ENCODE assay signal across 8 mouse cellular contexts in the genomic region with DNA sequence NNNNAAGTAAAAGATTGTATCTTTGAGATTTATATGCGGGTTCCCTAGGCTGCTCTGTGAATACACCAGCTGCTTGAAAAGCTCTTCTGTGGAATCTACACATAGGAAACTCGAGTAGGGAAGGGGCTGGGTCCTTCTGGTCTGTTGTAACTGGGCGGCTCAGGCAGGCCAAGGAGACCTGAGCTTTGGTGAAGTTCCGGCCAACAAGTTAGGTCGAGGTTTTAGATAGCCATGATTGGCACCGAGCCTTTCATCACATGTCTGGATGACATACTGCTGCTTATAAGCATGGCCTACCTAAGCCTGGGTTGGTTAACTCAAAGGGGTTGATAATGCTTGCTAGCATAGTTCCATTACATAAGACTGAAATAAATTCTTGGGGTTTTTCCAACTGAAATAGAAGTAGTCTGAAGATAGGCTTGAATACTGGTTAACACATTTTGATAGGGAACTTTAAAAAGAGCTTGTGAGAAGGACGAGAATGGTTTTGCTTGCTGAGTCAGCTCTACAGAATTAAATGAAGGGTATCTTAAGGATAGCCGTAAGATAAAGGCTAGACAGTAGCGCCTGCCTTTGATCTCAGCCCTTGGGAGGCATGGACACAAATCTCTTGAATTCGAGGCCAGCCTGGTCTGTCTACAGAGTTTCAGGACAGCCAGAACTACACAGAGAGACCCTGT. TPM values are rescaled to one million over a fixed set of nuclear protein-coding genes. Genes with fewer than 3 reads are reported as not detected.
DNase-seq lines count a peak whose midpoint lies in the region; ATAC-seq and TF ChIP-seq lines count a peak whose summit lies in the region.

No protein-coding gene starts in this region.

- H3K36me3 ChIP-seq in thymus, adult 2 months (ENCODE audit: control insufficient read depth, insufficient read depth, low read length) = peaks cover 22% of the 10 kb centered on the region
- peaks cover 24% of the 10 kb centered on the region for H3K36me3 ChIP-seq in hindbrain, embryonic 16.5 days (ENCODE audit: control insufficient read depth, insufficient read depth, low read length)
- H3K36me3 ChIP-seq in midbrain, embryonic 15.5 days (replicated peaks) = peaks cover 17% of the 10 kb centered on the region; the same call in 1 of the 2 replicates

- H3K27ac ChIP-seq in thymus, adult 2 months (ENCODE audit: control insufficient read depth, insufficient read depth, low read length) = no peak overlapping the region
- H3K27ac ChIP-seq in gastrocnemius, adult 2 months = peak overlapping the region; percentile 99
- no peak overlapping the region; the same call in 1 of the 2 replicates for H3K27ac ChIP-seq in hindbrain, embryonic 16.5 days (ENCODE audit: low read depth, low read length)
- H3K27ac ChIP-seq in midbrain, embryonic 15.5 days = 0 out of 2 replicates have a peak overlapping the region, but pooled peaks have one; percentile 93

- no peak for TF ChIP-seq CTCF in thymus, adult 2 months (IDR thresholded peaks at IDR 0.05; ENCODE audit: borderline replicate concordance, control insufficient read depth, extremely low read depth, insufficient read depth, low read length, poor library complexity)
- no peak for TF ChIP-seq CTCF in gastrocnemius, adult 2 months (IDR thresholded peaks at IDR 0.05)

- intact Hi-C loops in gastrocnemius, adult 2 months (cut with DNase I) = loop anchor here (5.0 to 10.0 kb wide), 2 partner anchors 45 to 888 kb away; a partner anchor contains a TSS

- no peak for DNase-seq in thymus, adult 2 months
- no peak for DNase-seq in thymus, postnatal 4 days
- peak; percentile 38 for DNase-seq in c-Kit-positive CD71-negative TER-119-negative erythroid progenitor cells, embryonic 14.5 days (ENCODE audit: low read depth)
- peak; percentile 89 for DNase-seq in gastrocnemius, adult 2 months
- DNase-seq in liver = peak; percentile 53

- no peaks in the 10 kb centered on the region for H3K27me3 ChIP-seq in thymus, adult 2 months (ENCODE audit: control insufficient read depth, insufficient read depth, low read length)
- no peaks in the 10 kb centered on the region for H3K27me3 ChIP-seq in hindbrain, embryonic 16.5 days (replicated peaks; ENCODE audit: control insufficient read depth, insufficient read depth, low read length)
- no peaks in the 10 kb centered on the region for H3K27me3 ChIP-seq in midbrain, embryonic 15.5 days (replicated peaks)

- peak overlapping the region; percentile 38 for H3K4me3 ChIP-seq in thymus, adult 2 months (ENCODE audit: control insufficient read depth, insufficient read depth, low read length)
- peak overlapping the region; percentile 85 for H3K4me3 ChIP-seq in gastrocnemius, adult 2 months
- H3K4me3 ChIP-seq in hindbrain, embryonic 16.5 days (ENCODE audit: low read length) = peak overlapping the region; percentile 77
- peak overlapping the region; percentile 86 for H3K4me3 ChIP-seq in midbrain, embryonic 15.5 days

- WGBS in thymus, adult 2 months = 8% methylated on average over 10 of the region's 10 CpGs
- 7% methylated on average over 10 of the region's 10 CpGs for WGBS in hindbrain, embryonic 16.5 days
- WGBS in midbrain, embryonic 15.5 days = 4% methylated on average over 10 of the region's 10 CpGs

- peaks cover 23% of the 10 kb centered on the region for H3K4me1 ChIP-seq in thymus, adult 2 months (replicated peaks; ENCODE audit: control insufficient read depth, insufficient read depth, low read length)
- peaks cover 23% of the 10 kb centered on the region for H3K4me1 ChIP-seq in hindbrain, embryonic 16.5 days (ENCODE audit: control insufficient read depth, insufficient read depth, low read depth, low read length)
- peaks cover 35% of the 10 kb centered on the region for H3K4me1 ChIP-seq in midbrain, embryonic 15.5 days

- no peak for TF ChIP-seq POLR2A in thymus, adult 2 months (IDR thresholded peaks at IDR 0.05; ENCODE audit: control insufficient read depth, extremely low read depth, insufficient read depth, low read length, poor library complexity)

- H3K4me2 ChIP-seq in hindbrain, embryonic 16.5 days (ENCODE audit: low read length) = peak overlapping the region; percentile 88
- H3K4me2 ChIP-seq in midbrain, embryonic 15.5 days = peak overlapping the region; percentile 91

- ATAC-seq in hindbrain, embryonic 16.5 days = no peak
- ATAC-seq in midbrain, embryonic 15.5 days (replicated peaks) = no peak
- no peak for ATAC-seq in erythroid progenitor cell, adult 5-6 weeks (replicated peaks; ENCODE audit: low FRiP score, poor library complexity, severe bottlenecking)

- H3K9me3 ChIP-seq in hindbrain, embryonic 16.5 days (ENCODE audit: control insufficient read depth, low read length) = no peaks in the 10 kb centered on the region
- no peaks in the 10 kb centered on the region for H3K9me3 ChIP-seq in midbrain, embryonic 15.5 days

- H3K9ac ChIP-seq in hindbrain, embryonic 16.5 days (ENCODE audit: low read depth, low read length) = peak overlapping the region; percentile 90
- H3K9ac ChIP-seq in midbrain, embryonic 15.5 days = peak overlapping the region; percentile 90

RNA-seq across cellular contexts. Expression of a gene that starts 1.5 kb away (rescaled TPM):
- polyA plus RNA-seq in thymus, adult 2 months (2012; rRNA removed) = 204 and 209 TPM in 2 replicates
- total RNA-seq in gastrocnemius, adult 2 months (2021) = 100 to 1,000 TPM; 385 to 418 TPM
- 426 and 444 TPM in 2 replicates for polyA plus RNA-seq in hindbrain, embryonic 16.5 days (2015; fragmentation: Nextera tagmentation; extraction: Ambion mirVana)
- 473 and 476 TPM in 2 replicates for polyA plus RNA-seq in midbrain, embryonic 15.5 days (2015; fragmentation: Nextera tagmentation; extraction: Ambion mirVana)
- 228 and 341 TPM in 2 replicates for total RNA-seq in erythroid progenitor cell, adult 5-6 weeks (2015; ENCODE audit: low replicate concordance)
- 391 and 449 TPM in 2 replicates for total RNA-seq in erythroid progenitor cell, adult 5-6 weeks (2017; ENCODE audit: low replicate concordance)

RNA-seq across cellular contexts. Expression of a gene that starts 21.9 kb away (rescaled TPM):
- 55.7 and 99.1 TPM in 2 replicates for polyA plus RNA-seq in thymus, adult 2 months (2012; rRNA removed)
- total RNA-seq in gastrocnemius, adult 2 months (2021) = 10 to 100 TPM; 75.4 to 81.3 TPM
- polyA plus RNA-seq in hindbrain, embryonic 16.5 days (2015; fragmentation: Nextera tagmentation; extraction: Ambion mirVana) = 359 and 361 TPM in 2 replicates
- 351 and 372 TPM in 2 replicates for polyA plus RNA-seq in midbrain, embryonic 15.5 days (2015; fragmentation: Nextera tagmentation; extraction: Ambion mirVana)
- total RNA-seq in erythroid progenitor cell, adult 5-6 weeks (2015; ENCODE audit: low replicate concordance) = 84.0 and 85.9 TPM in 2 replicates
- 87.1 and 111 TPM in 2 replicates for total RNA-seq in erythroid progenitor cell, adult 5-6 weeks (2017; ENCODE audit: low replicate concordance)

RNA-seq across cellular contexts. Expression of a gene that starts 21.9 kb away (rescaled TPM):
- polyA plus RNA-seq in thymus, adult 2 months (2012; rRNA removed) = 20.8 and 21.1 TPM in 2 replicates
- under 1 TPM; 0.61 to 0.95 TPM for total RNA-seq in gastrocnemius, adult 2 months (2021)
- polyA plus RNA-seq in hindbrain, embryonic 16.5 days (2015; fragmentation: Nextera tagmentation; extraction: Ambion mirVana) = 37.2 and 40.2 TPM in 2 replicates
- 37.2 and 41.8 TPM in 2 replicates for polyA plus RNA-seq in midbrain, embryonic 15.5 days (2015; fragmentation: Nextera tagmentation; extraction: Ambion mirVana)
- total RNA-seq in erythroid progenitor cell, adult 5-6 weeks (2015; ENCODE audit: low replicate concordance) = 144 and 177 TPM in 2 replicates
- 110 and 170 TPM in 2 replicates for total RNA-seq in erythroid progenitor cell, adult 5-6 weeks (2017; ENCODE audit: low replicate concordance)

RNA-seq across cellular contexts. Expression of a gene that starts 29.5 kb away (rescaled TPM):
- 1.2 and 1.6 TPM in 2 replicates for polyA plus RNA-seq in thymus, adult 2 months (2012; rRNA removed)
- total RNA-seq in gastrocnemius, adult 2 months (2021) = not detected
- not detected in 2 replicates for polyA plus RNA-seq in hindbrain, embryonic 16.5 days (2015; fragmentation: Nextera tagmentation; extraction: Ambion mirVana)
- polyA plus RNA-seq in midbrain, embryonic 15.5 days (2015; fragmentation: Nextera tagmentation; extraction: Ambion mirVana) = not detected in 2 replicates
- total RNA-seq in erythroid progenitor cell, adult 5-6 weeks (2015; ENCODE audit: low replicate concordance) = not detected in 2 replicates
- not detected in 2 replicates for total RNA-seq in erythroid progenitor cell, adult 5-6 weeks (2017; ENCODE audit: low replicate concordance)

RNA-seq across cellular contexts. Expression of a gene that starts 46.2 kb away (rescaled TPM):
- polyA plus RNA-seq in thymus, adult 2 months (2012; rRNA removed) = 3,947 and 4,074 TPM in 2 replicates
- 1,000 to 10,000 TPM; 3,225 to 4,497 TPM for total RNA-seq in gastrocnemius, adult 2 months (2021)
- 2,423 and 2,704 TPM in 2 replicates for polyA plus RNA-seq in hindbrain, embryonic 16.5 days (2015; fragmentation: Nextera tagmentation; extraction: Ambion mirVana)
- polyA plus RNA-seq in midbrain, embryonic 15.5 days (2015; fragmentation: Nextera tagmentation; extraction: Ambion mirVana) = 2,030 and 2,053 TPM in 2 replicates
- total RNA-seq in erythroid progenitor cell, adult 5-6 weeks (2015; ENCODE audit: low replicate concordance) = 755 and 881 TPM in 2 replicates
- total RNA-seq in erythroid progenitor cell, adult 5-6 weeks (2017; ENCODE audit: low replicate concordance) = 598 and 1,019 TPM in 2 replicates

Comparison
In these comparisons a context has a peak if more than half of its experiments do, and no peak if none do; other contexts are left out.
1. DNase-seq: peak in c-Kit-positive CD71-negative TER-119-negative erythroid progenitor cells, embryonic 14.5 days (single experiment), gastrocnemius, adult 2 months (single experiment) and liver (single experiment); none in thymus, adult 2 months (single experiment) and thymus, postnatal 4 days (single experiment).
2. H3K27ac ChIP-seq: peak in gastrocnemius, adult 2 months (single experiment) and midbrain, embryonic 15.5 days (single experiment); none in thymus, adult 2 months (single experiment) and hindbrain, embryonic 16.5 days (single experiment).
3. Peak in every context shown above with its lines, with median percentiles within 50 percentile points of each other: H3K4me3 ChIP-seq.